Mouse (Mus musculus) cortical plate, adult 2 months (tissue): ENCODE measurements at regions not wholly inside any gene's neighbourhood (a gene's known extent, or its start where the extent isn't known, plus 50 kb on each side); places are given as distances from the start of the nearest gene placed in this dataset.

Experiments used
- H3K27ac ChIP-seq: fragments of 200-500 bp; 2 replicates; pipeline ENCODE4 v1.5.1; 2012; ENCODE audit warnings: low read length, control low read depth, inconsistent platforms; ENCODE audit not compliant: insufficient read depth
- H3K4me1 ChIP-seq: fragments of 200-500 bp; 2 replicates; pipeline ENCODE4 v1.6.1; 2011; ENCODE audit warnings: low read length; ENCODE audit not compliant: control insufficient read depth, insufficient read depth
- H3K4me3 ChIP-seq: fragments of 200-500 bp; 2 replicates; pipeline ENCODE4 v1.5.1; 2011; ENCODE audit warnings: mild to moderate bottlenecking, low read length, control low read depth; ENCODE audit not compliant: insufficient read depth
- CTCF ChIP-seq: fragments of 200-500 bp; IDR thresholded peaks from 2 replicates; pipeline ENCODE4 v1.5.1; 2011; ENCODE audit warnings: mild to moderate bottlenecking, control low read depth, low read length; ENCODE audit not compliant: insufficient read depth; ENCODE audit errors: extremely low read depth
- POLR2A ChIP-seq: fragments of 200-500 bp; IDR thresholded peaks from 2 replicates; pipeline ENCODE4 v1.6.1; 2011; ENCODE audit warnings: mild to moderate bottlenecking, low read length, control low read depth; ENCODE audit not compliant: insufficient read depth; ENCODE audit errors: extremely low read depth

- TF ChIP-seq CTCF (no peak), POLR2A (no peak)
- H3K27ac ChIP-seq = no peak overlapping the region
- H3K4me3 ChIP-seq = no peak overlapping the region
- no peaks in the 10 kb centered on the region for H3K4me1 ChIP-seq
These were observed 363.9 kb upstream of the Runx1 start for GRCm38 (mm10) chr16:93189875-93190274.

- Histone ChIP-seq H3K4me1 (no peaks in the 10 kb centered on the region), H3K27ac (no peak overlapping the region), H3K4me3 (no peak overlapping the region)
- TF ChIP-seq POLR2A = no peak
- TF ChIP-seq CTCF = no peak
These were observed 363.5 kb upstream of the Runx1 start for GRCm38 (mm10) chr16:93189412-93189811.

- Histone ChIP-seq H3K4me3 (no peak overlapping the region), H3K27ac (no peak overlapping the region), H3K4me1 (no peaks in the 10 kb centered on the region)
- no peak for TF ChIP-seq POLR2A
- no peak for TF ChIP-seq CTCF
These were observed 360.6 kb upstream of the Runx1 start for GRCm38 (mm10) chr16:93186554-93186953.

- H3K4me1 ChIP-seq = no peaks in the 10 kb centered on the region
- TF ChIP-seq POLR2A (no peak), CTCF (no peak)
- H3K4me3 ChIP-seq = no peak overlapping the region
- H3K27ac ChIP-seq = no peak overlapping the region
These were observed 356.7 kb upstream of the Runx1 start for GRCm38 (mm10) chr16:93182656-93183055.

- H3K27ac ChIP-seq = no peak overlapping the region
- TF ChIP-seq POLR2A (no peak), CTCF (no peak)
- H3K4me3 ChIP-seq = no peak overlapping the region
- H3K4me1 ChIP-seq = no peaks in the 10 kb centered on the region
These were observed 355.5 kb upstream of the Runx1 start for GRCm38 (mm10) chr16:93181497-93181896.

- Histone ChIP-seq H3K4me3 (no peak overlapping the region), H3K27ac (no peak overlapping the region), H3K4me1 (no peaks in the 10 kb centered on the region)
- TF ChIP-seq CTCF (no peak), POLR2A (no peak)
These were observed 354.3 kb upstream of the Runx1 start for GRCm38 (mm10) chr16:93180213-93180612.

- TF ChIP-seq CTCF (no peak), POLR2A (no peak)
- Histone ChIP-seq H3K4me3 (no peak overlapping the region), H3K27ac (no peak overlapping the region), H3K4me1 (no peaks in the 10 kb centered on the region)
These were observed 340.7 kb upstream of the Runx1 start for GRCm38 (mm10) chr16:93166667-93167066.

GRCm38 (mm10) chr16:93158526-93159226 lies 332.7 kb upstream of the Runx1 start:
- Histone ChIP-seq H3K4me1 (no peaks in the 10 kb centered on the region), H3K4me3 (no peak overlapping the region), H3K27ac (no peak overlapping the region)
- no peak for TF ChIP-seq CTCF
- no peak for TF ChIP-seq POLR2A

GRCm38 (mm10) chr16:93153545-93154329 lies 327.8 kb upstream of the Runx1 start:
- H3K4me1 ChIP-seq = no peaks in the 10 kb centered on the region
- H3K4me3 ChIP-seq = no peak overlapping the region
- H3K27ac ChIP-seq = no peak overlapping the region
- TF ChIP-seq CTCF (no peak), POLR2A (no peak)

- no peak for TF ChIP-seq POLR2A
- no peak for TF ChIP-seq CTCF
- H3K4me1 ChIP-seq = no peaks in the 10 kb centered on the region
- no peak overlapping the region for H3K4me3 ChIP-seq
These were observed 327.0 kb upstream of the Runx1 start for GRCm38 (mm10) chr16:93152765-93153489.

More at GRCm38 (mm10) chr16:93152765-93153489, 327.0 kb upstream of the Runx1 start:
- H3K27ac ChIP-seq = no peak overlapping the region
